Mouse (Mus musculus): ENCODE measurements around the gene Adamts20. TPM values are rescaled to one million over a fixed set of nuclear protein-coding genes. Genes with fewer than 3 reads are reported as not detected.

Adamts20 gene
- total RNA-seq (2023) = 1.0 TPM

DNA sequence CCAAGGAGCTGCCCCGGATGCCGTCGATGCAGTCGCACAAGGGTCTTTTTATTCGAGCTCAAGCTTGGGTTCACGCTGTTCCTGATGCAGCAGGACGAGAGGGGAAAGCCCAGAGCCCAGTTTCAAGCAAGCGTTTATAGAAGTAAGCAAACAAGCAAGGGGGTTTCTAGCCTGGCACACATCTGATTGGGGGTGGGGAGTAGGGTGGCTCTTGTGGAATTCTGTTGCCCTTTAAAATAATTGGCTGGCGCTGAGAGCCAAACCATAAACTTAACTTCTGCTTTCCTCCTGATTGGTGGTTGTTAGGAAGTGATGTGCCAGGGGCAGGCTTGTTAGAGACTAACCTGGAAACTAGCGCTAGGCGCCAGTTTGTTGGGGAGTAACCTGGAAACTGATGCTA, at the start of gene Adamts20:
Gene Adamts20, minus strand, starts transcription at position 101 of the 400 bp plus-strand sequence.

Other genes with a start within 250 kb of the Adamts20 start
- 11.5 TPM for gene Pus7l, start 78.1 kb upstream of the Adamts20 start, total RNA-seq (2023)
- gene Irak4, start 78.2 kb upstream of the Adamts20 start, total RNA-seq (2023) = 19.0 TPM
- 53.0 TPM for gene Twf1, start 124.5 kb upstream of the Adamts20 start, total RNA-seq (2023)
- gene Tmem117, start 163.8 kb upstream of the Adamts20 start, total RNA-seq (2023) = not detected

Data from CD4-positive naive resting alpha-beta T cell, adult 57 days (primary cell).